Mouse (Mus musculus) left cerebral cortex, adult 2 months (tissue): ENCODE measurements at regions not wholly inside any gene's neighbourhood (a gene's known extent, or its start where the extent isn't known, plus 50 kb on each side); places are given as distances from the start of the nearest gene placed in this dataset.
A peak's percentile ranks its signal among the peaks of the same experiment; 100 is the strongest.

Experiments used
- DNase-seq, 2 experiments: peaks; one replicate each; pipeline ENCODE4 v3.0.0; 2021 to 2022; ENCODE audit warnings: low spot score in 2 of 2, mixed read lengths in 1 of 2; ENCODE audit errors: extremely low spot score in 1 of 2
- H3K27ac ChIP-seq: fragments of 200-600 bp; 2 replicates; pipeline ENCODE4 v1.8.1; 2022
- H3K4me3 ChIP-seq: fragments of 200-600 bp; 2 replicates; pipeline ENCODE4 v1.8.1; 2022
- CTCF ChIP-seq: fragments of 200-600 bp; IDR thresholded peaks from 2 replicates; pipeline ENCODE4 v1.8.1; 2022; ENCODE audit warnings: antibody characterized with exemption, mild to moderate bottlenecking, moderate library complexity
- intact Hi-C: fragments of 180-260 bp; cut with DNase I; formaldehyde crosslinking; loops from one replicate; pipeline ENCODE4 v1.15.1; 2025

DNA sequence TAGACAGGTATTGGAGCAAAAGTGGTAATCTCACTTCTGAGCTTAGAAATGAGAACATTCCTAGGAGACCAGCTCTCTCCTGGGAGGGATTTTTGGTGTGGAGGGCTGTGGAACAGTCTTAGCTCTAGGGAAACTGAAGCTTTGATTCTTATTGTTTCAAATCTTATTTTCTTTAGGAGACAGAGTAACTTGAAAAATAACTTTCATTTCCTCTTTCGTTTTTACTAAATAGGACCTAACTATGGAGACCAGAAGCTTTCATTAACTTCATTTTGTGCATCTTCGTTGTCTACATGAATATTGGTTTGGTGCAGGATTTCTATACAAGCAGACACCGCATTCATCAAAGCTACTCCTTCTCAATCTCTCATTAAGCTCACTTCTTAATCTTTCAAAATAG lies 1010.5 kb upstream of the Msl3l2 start:
- no peak for TF ChIP-seq CTCF
- H3K4me3 ChIP-seq = no peak overlapping the region
- intact Hi-C loops = no loop called here
- DNase-seq = no peak
- H3K27ac ChIP-seq = no peak overlapping the region

DNA sequence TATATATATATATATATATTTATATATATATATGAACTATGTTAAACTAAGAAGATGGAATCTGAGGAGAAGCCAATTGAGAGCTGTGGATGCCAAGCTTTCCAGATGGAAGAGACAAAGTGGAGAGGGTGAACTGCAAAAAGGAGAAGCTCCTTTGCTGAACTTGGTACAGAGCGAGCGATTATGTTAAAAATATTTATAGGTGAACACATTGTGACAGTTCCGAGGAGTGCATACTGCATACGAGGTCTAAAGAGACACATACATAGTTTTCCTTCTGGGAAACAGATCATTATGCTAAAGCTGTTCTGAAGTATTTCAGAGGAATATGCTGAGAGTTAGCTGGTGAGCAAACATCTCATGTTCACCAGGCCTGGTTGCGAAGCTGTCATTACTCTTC lies 1009.5 kb upstream of the Msl3l2 start:
- intact Hi-C loops = no loop called here
- no peak overlapping the region for H3K4me3 ChIP-seq
- no peak overlapping the region for H3K27ac ChIP-seq
- TF ChIP-seq CTCF = no peak
- DNase-seq = no peak

DNA sequence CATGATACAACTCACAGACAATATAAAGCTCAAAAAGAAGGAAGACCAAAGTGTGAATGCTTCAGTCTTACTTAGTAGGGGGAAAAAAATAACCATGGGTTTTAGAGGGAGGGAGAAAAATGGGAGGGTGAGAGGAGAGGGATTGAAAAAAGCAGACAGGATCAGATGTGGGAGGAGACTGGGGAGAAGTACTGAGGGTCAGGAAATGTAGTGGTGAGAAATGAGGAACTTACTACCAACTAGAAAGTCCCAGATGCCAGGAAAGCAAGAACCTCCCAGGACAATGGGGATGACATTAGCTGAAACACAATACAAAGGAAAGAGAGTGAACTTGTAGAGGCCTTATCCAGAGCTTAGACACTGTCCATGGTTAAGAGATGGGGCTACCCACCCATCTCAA lies 1008.4 kb upstream of the Msl3l2 start:
- Histone ChIP-seq H3K4me3 (no peak overlapping the region), H3K27ac (no peak overlapping the region)
- no peak for TF ChIP-seq CTCF
- intact Hi-C loops = no loop called here
- no peak for DNase-seq

GRCm38 (mm10) chr10:55112217-55112616 lies 994.5 kb upstream of the Msl3l2 start:
- intact Hi-C loops = no loop called here
- Histone ChIP-seq H3K27ac (no peak overlapping the region), H3K4me3 (no peak overlapping the region)
- no peak for TF ChIP-seq CTCF
- no peak for DNase-seq

DNA sequence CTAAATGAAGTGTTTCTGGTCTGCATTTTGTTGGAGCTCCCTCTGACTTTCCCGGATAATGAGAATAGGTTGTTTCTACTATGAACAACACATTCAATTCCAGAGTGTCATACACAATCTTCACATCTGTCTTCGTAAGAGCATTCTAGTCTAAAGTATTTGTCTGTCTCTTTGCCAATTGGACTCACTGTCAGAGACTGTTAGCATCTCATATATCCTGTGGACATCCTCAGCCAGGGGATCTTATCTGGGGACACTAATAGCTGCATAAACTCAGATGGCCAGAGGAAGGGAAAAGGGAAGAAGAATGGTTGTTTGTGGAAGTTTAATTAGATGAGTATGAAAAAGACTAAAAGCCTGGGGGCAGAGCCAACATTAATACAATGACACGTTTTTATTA lies 958.5 kb upstream of the Msl3l2 start:
- TF ChIP-seq CTCF = no peak
- intact Hi-C loops = no loop called here
- Histone ChIP-seq H3K27ac (no peak overlapping the region), H3K4me3 (no peak overlapping the region)
- DNase-seq = no peak

- Histone ChIP-seq H3K4me3 (no peak overlapping the region), H3K27ac (no peak overlapping the region)
- no peak for TF ChIP-seq CTCF
- no peak for DNase-seq
- intact Hi-C loops = no loop called here
Observed at GRCm38 (mm10) chr10:55192176-55192575, 914.5 kb upstream of the Msl3l2 start.

DNA sequence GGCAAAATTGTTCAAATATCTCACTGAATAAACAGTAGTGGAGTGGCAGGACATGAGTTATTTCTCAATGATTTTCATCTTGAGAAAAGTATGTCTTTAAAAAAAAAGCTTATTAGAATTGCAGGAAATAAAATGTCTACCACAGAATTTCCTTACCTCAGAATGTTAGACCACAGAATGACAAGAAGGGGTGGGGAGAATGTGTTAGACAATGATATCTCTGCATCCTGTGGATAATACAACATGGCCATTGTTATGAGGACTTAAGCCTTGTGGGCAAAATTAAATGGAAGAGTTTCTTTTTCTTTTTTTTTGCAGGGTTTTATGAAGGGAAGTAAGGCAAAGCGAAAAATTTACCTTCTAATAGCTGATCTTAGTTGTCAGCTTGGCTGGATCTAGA lies 912.6 kb upstream of the Msl3l2 start:
- intact Hi-C loops = no loop called here
- no peak overlapping the region for H3K4me3 ChIP-seq
- DNase-seq = no peak
- H3K27ac ChIP-seq = no peak overlapping the region
- TF ChIP-seq CTCF = no peak

DNA sequence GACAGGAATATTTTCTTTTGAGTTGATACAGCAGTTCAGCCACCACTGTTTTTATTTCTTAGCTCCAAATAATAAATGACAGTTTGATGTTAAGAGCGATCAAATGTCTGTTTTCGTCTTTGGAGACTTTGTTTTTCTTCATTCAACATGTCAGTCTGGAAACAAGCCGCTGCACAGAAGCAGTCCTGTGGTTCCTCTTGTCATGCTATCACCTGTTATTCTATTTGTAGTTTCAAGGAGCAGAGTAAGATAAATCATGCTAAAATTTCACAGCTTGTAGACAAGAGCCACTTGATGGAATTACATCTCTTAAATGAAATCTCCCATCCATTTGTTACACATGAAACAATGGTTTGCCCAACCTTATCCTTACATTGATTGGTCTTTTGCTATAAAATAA lies 911.5 kb upstream of the Msl3l2 start:
- intact Hi-C loops = no loop called here
- Histone ChIP-seq H3K27ac (no peak overlapping the region), H3K4me3 (no peak overlapping the region)
- TF ChIP-seq CTCF = no peak
- no peak for DNase-seq

DNA sequence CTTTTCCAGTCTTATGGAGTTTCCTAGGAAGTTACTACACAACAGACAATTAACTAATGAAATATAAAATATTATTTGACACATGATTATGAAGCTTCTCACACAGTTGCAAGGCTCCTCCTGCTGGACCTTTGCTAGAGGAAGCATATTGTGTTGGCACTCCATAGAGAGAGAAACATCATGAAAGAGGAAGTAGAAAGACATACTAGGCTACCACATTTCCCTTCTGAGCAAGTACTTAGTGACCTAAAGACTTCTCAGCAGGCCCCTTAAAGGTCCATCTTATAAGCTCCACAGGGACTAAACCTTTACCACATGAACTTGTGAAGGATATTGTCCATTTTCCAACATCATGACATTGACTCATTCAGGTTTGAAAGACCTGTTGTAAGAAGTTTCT lies 869.6 kb upstream of the Msl3l2 start:
- Histone ChIP-seq H3K4me3 (no peak overlapping the region), H3K27ac (no peak overlapping the region)
- TF ChIP-seq CTCF = no peak
- intact Hi-C loops = no loop called here
- DNase-seq = no peak

DNA sequence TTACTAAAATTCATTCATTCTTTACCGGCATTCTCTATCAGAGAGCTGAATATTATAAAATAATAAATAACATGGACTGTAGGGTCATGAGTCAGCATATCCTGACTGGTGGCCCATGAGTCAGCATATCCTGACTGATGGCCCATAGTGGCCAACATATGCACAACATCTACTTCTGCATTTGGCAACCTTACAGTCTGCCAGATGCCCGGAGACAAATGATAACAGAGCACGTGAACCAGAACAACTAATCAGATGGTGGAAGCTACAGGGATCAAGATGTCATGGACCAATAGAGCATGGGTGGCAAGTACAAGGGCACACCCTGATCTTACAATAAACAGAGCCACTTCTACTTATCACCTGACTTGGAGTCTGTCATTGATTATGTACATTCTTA lies 849.4 kb upstream of the Msl3l2 start:
- intact Hi-C loops = no loop called here
- TF ChIP-seq CTCF = no peak
- Histone ChIP-seq H3K27ac (no peak overlapping the region), H3K4me3 (no peak overlapping the region)
- no peak for DNase-seq

DNA sequence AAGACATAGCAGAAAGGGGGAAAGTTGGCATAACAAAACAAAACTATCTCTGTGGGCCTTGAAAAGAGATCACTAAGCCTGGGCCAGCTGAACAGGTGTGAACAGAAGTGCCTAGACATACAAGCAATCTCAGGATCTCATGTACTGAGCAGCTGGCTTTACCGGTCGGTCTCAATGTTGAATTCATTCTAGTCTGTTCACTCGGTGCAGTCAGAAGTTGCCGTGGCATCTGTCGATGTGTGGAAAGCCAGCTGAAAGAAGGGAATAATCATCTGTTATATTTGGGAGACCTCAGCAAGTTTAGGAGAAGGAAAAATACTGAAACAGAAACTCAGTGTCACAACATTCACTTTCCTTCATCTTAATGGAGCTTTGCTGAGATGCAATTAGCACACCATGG lies 806.6 kb upstream of the Msl3l2 start:
- DNase-seq = peak in 1 of 2 experiments; percentile 5
- no peak for TF ChIP-seq CTCF
- intact Hi-C loops = no loop called here
- Histone ChIP-seq H3K27ac (no peak overlapping the region), H3K4me3 (no peak overlapping the region)

DNA sequence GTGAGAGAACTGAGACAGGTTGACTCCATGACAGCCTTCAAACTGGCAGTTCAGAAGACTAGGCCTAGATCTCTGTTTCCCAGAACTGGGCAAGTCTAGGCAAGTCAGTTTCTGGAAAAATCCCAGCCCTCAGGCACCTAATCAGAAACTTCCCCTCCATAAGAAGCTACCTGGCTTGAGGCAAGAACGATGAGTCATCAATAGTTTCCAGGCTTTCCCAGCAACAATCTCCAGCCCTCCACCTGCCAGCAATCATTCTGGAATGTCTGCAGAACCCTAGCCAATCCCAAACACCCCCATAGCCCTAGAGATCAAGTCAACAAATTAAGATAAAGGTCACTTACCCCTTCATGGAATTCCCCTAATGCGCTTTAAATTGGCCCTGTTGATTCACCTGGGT lies 772.9 kb upstream of the Msl3l2 start:
- TF ChIP-seq CTCF = no peak
- DNase-seq = no peak
- H3K4me3 ChIP-seq = no peak overlapping the region
- intact Hi-C loops = no loop called here
- H3K27ac ChIP-seq = no peak overlapping the region

GRCm38 (mm10) chr10:55335997-55336396 lies 770.7 kb upstream of the Msl3l2 start:
- intact Hi-C loops = no loop called here
- no peak overlapping the region for H3K27ac ChIP-seq
- H3K4me3 ChIP-seq = no peak overlapping the region
- no peak for TF ChIP-seq CTCF
- DNase-seq = no peak

- no peak overlapping the region for H3K27ac ChIP-seq
Observed at GRCm38 (mm10) chr10:55348071-55348470, 758.6 kb upstream of the Msl3l2 start.

More at GRCm38 (mm10) chr10:55348071-55348470, 758.6 kb upstream of the Msl3l2 start:
- intact Hi-C loops = no loop called here
- DNase-seq = no peak
- H3K4me3 ChIP-seq = no peak overlapping the region
- no peak for TF ChIP-seq CTCF
